Mouse (Mus musculus) ovary, postnatal 14 days (tissue): ENCODE results near the gene Blvrb.

Experiments used
- DNase-seq: peaks from one replicate; pipeline ENCODE4 v3.0.0; 2022; ENCODE audit warnings: low spot score

Gene Blvrb

DNA sequence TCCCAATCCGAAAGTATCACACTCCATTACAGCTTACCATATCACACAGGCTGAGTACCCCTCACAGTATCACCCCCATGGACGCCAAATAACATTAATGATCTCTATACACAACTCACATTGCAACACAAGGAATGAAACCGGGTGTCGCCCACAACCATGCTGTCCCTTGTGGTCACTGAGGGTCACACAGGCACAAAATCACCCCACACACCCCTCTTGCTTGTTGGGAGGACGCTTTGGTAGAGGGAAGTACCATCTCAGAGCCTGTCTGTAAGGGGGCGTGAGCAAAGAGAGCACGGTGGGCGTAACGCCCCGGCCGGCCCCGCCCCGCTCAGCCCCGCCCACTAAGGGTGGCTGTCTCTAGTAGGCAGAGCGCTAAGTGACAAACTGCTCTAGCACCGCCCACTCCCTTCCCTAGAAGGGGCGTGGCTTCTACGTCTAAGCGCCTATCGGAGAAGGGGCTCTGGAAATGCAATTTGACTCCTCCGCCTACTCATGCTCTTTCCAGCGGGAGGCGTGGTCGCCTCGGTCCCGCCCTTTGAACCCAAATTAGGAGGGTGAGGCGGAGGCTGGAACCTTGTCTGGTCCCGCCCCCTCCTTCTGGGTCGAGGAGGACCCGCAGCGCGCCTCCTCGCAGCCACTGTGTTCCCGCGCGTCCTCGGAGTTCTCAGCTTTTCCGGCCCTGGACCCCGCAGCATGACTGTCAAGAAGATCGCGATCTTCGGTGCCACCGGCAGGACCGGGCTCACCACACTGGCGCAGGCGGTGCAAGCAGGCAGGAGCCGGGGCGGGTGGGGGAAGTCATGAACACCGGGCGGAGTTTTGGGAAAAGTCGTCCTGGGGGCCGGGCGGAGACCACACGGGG lies at the start of gene Blvrb, which contains the start of gene Sptbn4:
Gene Blvrb, plus strand, starts transcription at position 560 of the 868 bp plus-strand sequence.
Gene Sptbn4, minus strand, starts transcription at position 268 of the 868 bp plus-strand sequence.
- DNase-seq = peak; percentile 96

- no peak for DNase-seq
Measured at GRCm38 (mm10) chr7:27400545-27400944, 47.2 kb upstream of the Blvrb start.

GRCm38 (mm10) chr7:27402675-27403074 lies 45.1 kb upstream of the Blvrb start:
- DNase-seq = peak; percentile 61

- DNase-seq = no peak
Measured at GRCm38 (mm10) chr7:27404203-27404942, 43.4 kb upstream of the Blvrb start.

- DNase-seq = no peak
Measured at GRCm38 (mm10) chr7:27406481-27406880, 41.3 kb upstream of the Blvrb start.

DNA sequence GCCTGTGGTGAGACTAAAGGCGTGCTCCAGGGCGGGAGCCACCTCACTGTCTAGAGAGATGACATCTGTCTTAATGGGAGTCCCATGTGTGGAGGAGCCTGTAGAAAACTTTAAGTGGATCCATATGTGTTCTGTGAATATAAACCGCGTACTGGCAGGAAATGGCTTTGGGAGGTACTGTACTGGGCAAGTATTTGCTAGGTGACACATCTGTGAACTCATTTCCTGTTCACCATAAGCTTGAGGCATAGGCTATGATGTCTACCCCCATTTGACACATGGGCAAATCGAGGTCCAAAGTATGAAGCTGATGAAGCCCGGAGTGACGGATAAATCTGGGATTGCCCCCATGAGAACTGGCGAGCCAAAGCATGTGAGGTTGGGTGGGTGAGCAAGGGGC lies 40.0 kb upstream of the Blvrb start:
- DNase-seq = no peak

- peak; percentile 72 for DNase-seq
Measured at GRCm38 (mm10) chr7:27408379-27409176, 39.2 kb upstream of the Blvrb start.

DNA sequence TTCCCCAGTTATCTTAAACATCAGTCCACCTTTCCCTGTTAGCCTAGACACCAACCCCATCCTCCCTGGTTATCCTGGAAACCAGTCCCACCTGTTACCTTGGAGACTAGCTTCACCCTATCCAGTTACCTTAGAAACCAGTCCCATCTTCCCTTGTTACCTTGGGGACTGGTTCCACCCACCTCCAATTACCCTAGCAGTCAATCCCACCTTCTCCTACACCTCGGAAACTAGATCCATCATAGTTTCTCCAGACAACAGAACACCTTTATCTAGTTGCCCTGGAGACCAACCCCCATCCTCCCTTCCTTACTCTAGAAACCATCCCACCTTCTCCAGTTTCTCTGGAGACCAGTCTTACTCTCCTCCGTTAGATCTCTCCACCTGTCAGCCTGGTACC lies 30.6 kb upstream of the Blvrb start:
- no peak for DNase-seq

- no peak for DNase-seq
Measured at GRCm38 (mm10) chr7:27419101-27419500, 28.7 kb upstream of the Blvrb start.

DNA sequence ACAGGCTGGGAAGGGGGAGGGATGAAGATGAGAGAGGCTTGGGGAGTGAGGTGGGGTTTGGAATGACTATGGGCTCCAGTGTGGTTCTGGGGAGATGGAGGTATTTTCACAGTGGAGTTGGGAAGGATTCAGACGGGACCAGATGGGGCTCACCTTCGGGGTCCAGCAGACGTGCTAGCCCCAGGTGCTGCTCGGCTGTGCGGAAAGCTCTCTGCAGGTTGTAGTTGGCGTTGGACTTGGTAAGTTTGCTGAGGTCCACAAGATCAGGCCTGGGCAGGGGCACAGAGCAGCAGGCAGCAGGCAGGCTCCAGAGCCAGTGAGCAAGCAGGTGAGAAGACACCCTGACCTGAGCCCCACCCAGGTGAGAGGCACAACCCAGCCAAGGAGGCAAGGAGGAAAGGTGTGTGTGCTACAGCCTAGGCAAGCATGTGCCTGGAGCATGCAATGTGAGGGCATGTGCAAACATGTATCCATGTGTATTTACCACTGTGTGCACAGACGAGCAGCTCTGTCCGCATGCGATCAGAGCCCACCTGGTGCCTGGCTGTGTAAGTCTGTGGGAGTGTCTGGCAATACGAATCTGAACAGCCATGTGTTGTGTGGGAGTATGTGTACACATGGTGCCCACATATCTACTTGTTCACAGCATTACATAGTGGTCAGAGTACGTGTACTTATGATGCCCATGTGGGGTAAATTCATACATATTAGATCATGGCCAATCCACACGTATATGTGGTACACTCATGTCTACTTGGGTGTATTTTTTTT lies 24.0 kb upstream of the Blvrb start:
- no peak for DNase-seq

DNA sequence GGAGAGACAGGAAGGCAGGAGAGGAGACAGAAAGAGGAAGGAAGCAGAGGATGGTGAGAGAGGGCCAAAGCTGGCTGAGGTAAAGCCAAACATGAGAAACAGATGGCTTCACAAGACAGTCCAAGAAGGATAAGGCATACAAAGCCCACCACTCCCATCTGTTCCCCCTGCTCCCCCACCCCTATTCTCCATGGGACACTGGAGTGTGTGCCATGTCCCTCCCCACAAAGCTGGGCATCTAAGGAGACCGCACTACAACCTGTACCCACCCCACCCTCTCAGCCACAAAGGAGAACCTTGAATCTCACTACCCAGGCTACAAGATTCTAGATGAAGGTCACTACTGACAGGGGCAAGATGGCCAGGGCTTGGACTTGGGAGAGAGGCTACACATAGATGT lies 20.4 kb upstream of the Blvrb start:
- no peak for DNase-seq

DNA sequence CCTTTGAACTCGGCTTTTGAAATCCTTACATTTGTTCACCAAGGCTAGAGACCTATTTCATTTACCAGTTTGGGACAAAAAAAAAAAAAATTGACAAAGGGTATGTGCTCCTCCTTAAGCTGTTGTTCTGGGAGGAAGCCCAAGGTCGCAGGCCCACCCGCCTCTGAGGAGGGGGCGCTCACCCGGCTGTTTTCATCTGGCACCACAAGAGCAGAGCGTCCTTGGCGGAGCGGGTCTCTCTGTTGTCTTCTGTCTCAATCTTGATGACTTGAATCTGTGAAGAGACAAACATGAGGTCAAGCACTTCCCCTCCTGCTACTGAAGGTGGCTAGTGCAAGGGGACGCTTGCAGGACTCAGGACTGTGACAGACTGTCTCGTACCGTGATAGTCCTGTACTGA lies 19.8 kb upstream of the Blvrb start:
- DNase-seq = no peak

GRCm38 (mm10) chr7:27429135-27429534 lies 18.6 kb upstream of the Blvrb start:
- no peak for DNase-seq

- DNase-seq = no peak
Measured at GRCm38 (mm10) chr7:27433349-27433748, 14.4 kb upstream of the Blvrb start.

- no peak for DNase-seq
Measured at GRCm38 (mm10) chr7:27433794-27434193, 14.0 kb upstream of the Blvrb start.

GRCm38 (mm10) chr7:27437544-27437943 lies 10.2 kb upstream of the Blvrb start:
- DNase-seq = no peak

GRCm38 (mm10) chr7:27440014-27440413 lies 7.8 kb upstream of the Blvrb start:
- no peak for DNase-seq

GRCm38 (mm10) chr7:27446051-27446450 lies 1.7 kb upstream of the Blvrb start:
- DNase-seq = no peak

GRCm38 (mm10) chr7:27446521-27447418 lies 1.0 kb upstream of the Blvrb start:
- no peak for DNase-seq

DNA sequence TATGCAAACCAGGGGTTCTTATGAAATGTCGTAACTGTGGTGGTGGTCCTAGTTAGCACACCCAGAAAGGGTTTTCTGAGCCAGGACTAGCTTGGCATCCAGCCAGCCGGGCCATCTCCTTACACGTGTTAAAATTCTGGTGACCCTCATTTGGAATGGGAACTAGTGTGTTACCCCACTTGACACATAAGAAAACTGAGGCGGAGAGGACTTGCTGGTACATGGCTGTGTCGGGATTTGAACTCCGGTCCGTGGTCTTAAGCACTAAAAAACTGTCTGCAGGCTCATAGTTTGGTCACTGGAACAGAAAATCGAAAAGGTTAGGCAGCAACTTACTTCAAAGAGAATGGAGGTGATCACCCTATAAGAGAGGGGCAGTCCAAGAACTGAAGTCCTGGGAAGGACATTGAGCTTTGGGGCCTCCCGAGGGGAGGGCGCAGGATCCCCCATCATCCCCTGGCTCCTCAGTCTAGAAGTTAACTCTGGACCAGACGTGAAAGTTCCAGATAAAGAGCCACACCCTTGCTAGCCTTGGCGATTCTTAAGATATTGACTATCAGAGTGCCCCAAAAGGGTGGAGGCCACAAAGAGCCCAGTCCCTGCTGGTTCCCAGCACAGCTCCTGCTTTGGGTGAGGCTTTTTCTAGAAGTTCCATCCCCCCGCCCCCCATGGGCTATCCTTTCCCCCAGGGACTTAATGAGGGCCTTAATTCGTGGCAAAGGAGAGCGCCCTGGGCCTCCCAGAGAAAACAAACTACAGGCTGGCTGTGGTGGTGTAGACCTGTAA lies 836 bp downstream of the Blvrb start:
- no peak for DNase-seq
